Mouse (Mus musculus) small intestine, adult 2 months (tissue): Measurements from ENCODE around the gene Atl1.

Source experiments
- CTCF ChIP-seq: fragments of 200-500 bp; IDR thresholded peaks from 2 replicates; pipeline ENCODE4 v1.5.1; 2012; ENCODE audit warnings: low read depth, mild to moderate bottlenecking, control low read depth, inconsistent platforms, low read length, moderate library complexity, mixed read lengths; ENCODE audit not compliant: insufficient replicate concordance, insufficient read length; ENCODE audit errors: extremely low read depth
- POLR2A ChIP-seq: fragments of 200-500 bp; IDR thresholded peaks from 2 replicates; pipeline ENCODE4 v1.6.1; 2012; ENCODE audit warnings: low read depth, mild to moderate bottlenecking, control low read depth, inconsistent platforms, low read length, moderate library complexity

DNA sequence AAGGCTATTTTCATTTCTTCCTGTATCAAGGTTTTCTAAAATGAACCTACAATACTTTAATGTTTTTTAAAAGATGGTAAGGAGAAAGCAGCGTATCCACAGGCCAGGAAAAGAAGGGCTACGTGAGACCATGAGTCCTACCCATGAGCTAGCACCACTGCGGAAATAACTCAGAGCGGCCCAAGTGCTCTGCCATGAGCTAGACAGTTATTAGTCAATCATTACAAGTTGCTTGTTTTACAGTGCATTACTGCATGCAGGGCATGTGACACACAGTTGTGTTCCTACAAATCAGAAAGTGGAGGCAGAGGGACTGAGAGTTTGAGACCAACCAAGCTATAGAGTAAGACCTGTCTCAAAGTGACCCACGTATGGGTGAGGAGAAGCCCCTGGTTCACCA, 8.4 kb upstream of the Atl1 start:
- TF ChIP-seq POLR2A (no peak), CTCF (no peak)
